ENCODE assay signal across 15 mouse cellular contexts in genomic region chr1:145015623-145016022, GRCm38 (mm10).
"Had no signal": no experiment of that assay in that cellular context is flagged by ENCODE, and none has a peak within 500 bp of the region (broad histone marks: within the 10 kb centered on the region; RNA-seq: fewer than 3 reads in every experiment).

No protein-coding gene starts in this region.

- ATAC-seq: intestine, embryonic 16.5 days had no signal

- DNase-seq: kidney, adult 18-20 months; kidney, adult 9 months; kidney, postnatal 14 days; layer of hippocampus, adult 9-11 months; layer of hippocampus, postnatal 36 days; liver, embryonic 13.5 days; lung, adult 2 months; lung, postnatal 14 days; lung, postnatal 4 days; midbrain, embryonic 14.5 days; right cerebral cortex, postnatal 25 days; spleen, adult 18-20 months; thymus, adult 18-20 months; thymus, postnatal 36 days had no signal
